Mouse (Mus musculus): ENCODE data around the gene Lingo3. TPM values are rescaled to one million over a fixed set of nuclear protein-coding genes. Genes with fewer than 3 reads are reported as not detected.
A peak's percentile ranks its signal among the peaks of the same experiment; 100 is the strongest.
"Not testable (repeated sequence)": the region's sequence is repeated elsewhere in the genome, so short reads cannot be mapped to it uniquely, and the experiment has no call there.

Lingo3 gene
- total RNA-seq, 2 experiments from 2014 or later: 1.6 TPM; not detected in 1

- no peak for ATAC-seq (replicated peaks; ENCODE audit: low FRiP score, low TSS enrichment, poor library complexity, severe bottlenecking)
These were observed 19.0 kb downstream of the Lingo3 start for GRCm38 (mm10) chr10:80824827-80825226.

GRCm38 (mm10) chr10:80823847-80824643 lies 19.8 kb downstream of the Lingo3 start:
- ATAC-seq (replicated peaks; ENCODE audit: low FRiP score, low TSS enrichment, poor library complexity, severe bottlenecking): no peak

GRCm38 (mm10) chr10:80823316-80823715 lies 20.5 kb downstream of the Lingo3 start:
- no peak for ATAC-seq (replicated peaks; ENCODE audit: low FRiP score, low TSS enrichment, poor library complexity, severe bottlenecking)

- no peak for ATAC-seq (replicated peaks; ENCODE audit: low FRiP score, low TSS enrichment, poor library complexity, severe bottlenecking)
These were observed 21.3 kb downstream of the Lingo3 start for GRCm38 (mm10) chr10:80822528-80822927.

- no peak for ATAC-seq (replicated peaks; ENCODE audit: low FRiP score, low TSS enrichment, poor library complexity, severe bottlenecking)
These were observed 21.8 kb downstream of the Lingo3 start for GRCm38 (mm10) chr10:80821991-80822390.

- ATAC-seq (replicated peaks; ENCODE audit: low FRiP score, low TSS enrichment, poor library complexity, severe bottlenecking): no peak; the same call in 1 of the 2 replicates
These were observed 24.4 kb downstream of the Lingo3 start for GRCm38 (mm10) chr10:80819406-80819805.

- ATAC-seq (replicated peaks; ENCODE audit: low FRiP score, low TSS enrichment, poor library complexity, severe bottlenecking): peak; percentile 100
These were observed 25.1 kb downstream of the Lingo3 start for GRCm38 (mm10) chr10:80818599-80819281.

GRCm38 (mm10) chr10:80817955-80818354 lies 25.9 kb downstream of the Lingo3 start:
- ATAC-seq (replicated peaks; ENCODE audit: low FRiP score, low TSS enrichment, poor library complexity, severe bottlenecking): not testable (repeated sequence)

GRCm38 (mm10) chr10:80817164-80817563 lies 26.7 kb downstream of the Lingo3 start:
- ATAC-seq (replicated peaks; ENCODE audit: low FRiP score, low TSS enrichment, poor library complexity, severe bottlenecking): no peak

GRCm38 (mm10) chr10:80816303-80816702 lies 27.5 kb downstream of the Lingo3 start:
- not testable (repeated sequence) for ATAC-seq (replicated peaks; ENCODE audit: low FRiP score, low TSS enrichment, poor library complexity, severe bottlenecking)

- ATAC-seq (replicated peaks; ENCODE audit: low FRiP score, low TSS enrichment, poor library complexity, severe bottlenecking): no peak
These were observed 29.0 kb downstream of the Lingo3 start for GRCm38 (mm10) chr10:80814800-80815199.

GRCm38 (mm10) chr10:80813366-80813765 lies 30.5 kb downstream of the Lingo3 start, which contains the start of gene Jsrp1:
Jsrp1 (minus strand) TSS chr10:80813498.
- 0 out of 2 replicates have a peak, but pooled peaks have one; percentile 16 for ATAC-seq (replicated peaks; ENCODE audit: low FRiP score, low TSS enrichment, poor library complexity, severe bottlenecking)

- ATAC-seq (replicated peaks; ENCODE audit: low FRiP score, low TSS enrichment, poor library complexity, severe bottlenecking): no peak
These were observed 31.3 kb downstream of the Lingo3 start for GRCm38 (mm10) chr10:80812391-80813041.

GRCm38 (mm10) chr10:80810084-80810483 lies 33.8 kb downstream of the Lingo3 start:
- ATAC-seq (replicated peaks; ENCODE audit: low FRiP score, low TSS enrichment, poor library complexity, severe bottlenecking): no peak

GRCm38 (mm10) chr10:80808985-80809632 lies 34.7 kb downstream of the Lingo3 start:
- ATAC-seq (replicated peaks; ENCODE audit: low FRiP score, low TSS enrichment, poor library complexity, severe bottlenecking): no peak

GRCm38 (mm10) chr10:80808099-80808984 lies 35.5 kb downstream of the Lingo3 start:
- ATAC-seq (replicated peaks; ENCODE audit: low FRiP score, low TSS enrichment, poor library complexity, severe bottlenecking): no peak

GRCm38 (mm10) chr10:80807057-80807627 lies 36.7 kb downstream of the Lingo3 start:
- peak; percentile 14; the same call in 1 of the 2 replicates for ATAC-seq (replicated peaks; ENCODE audit: low FRiP score, low TSS enrichment, poor library complexity, severe bottlenecking)

- no peak for ATAC-seq (replicated peaks; ENCODE audit: low FRiP score, low TSS enrichment, poor library complexity, severe bottlenecking)
These were observed 37.3 kb downstream of the Lingo3 start for GRCm38 (mm10) chr10:80806341-80807056.

Data from megakaryocyte-erythroid progenitor cell, adult 5-6 weeks (primary cell).